Mouse (Mus musculus): Measurements from ENCODE around the gene Lyrm7. TPM values are rescaled to one million over a fixed set of nuclear protein-coding genes. Genes with fewer than 3 reads are reported as not detected.

The Lyrm7 gene
- total and polyA plus RNA-seq, 3 experiments: 18.2 to 64.4 (median 18.6) TPM

GRCm38 (mm10) chr11:54860256-54861038 is at the start of gene Lyrm7 (continued):
- peak; percentile 40; the same call in 1 of the 2 replicates for TF ChIP-seq ETS1 (conservative IDR thresholded peaks at IDR 0.05; ENCODE audit: low read depth, low read length)
- peak; percentile 91 for TF ChIP-seq POLR2AphosphoS2 (IDR thresholded peaks at IDR 0.05; ENCODE audit: low read depth, low read length)

GRCm38 (mm10) chr11:54910081-54910665 is 49.5 kb upstream of the Lyrm7 start:
- H3K27ac ChIP-seq (ENCODE audit: insufficient read depth, low read depth): no peak overlapping the region
- in situ Hi-C loops (cut with MboI; ENCODE audit: low pct_ligation_motif_present, low pct_unique_long_range_greater_than_20kb, low sequenced_read_pairs) (no loop called here), dilution Hi-C loops (cut with MboI; ENCODE audit: extremely low pct_ligation_motif_present, extremely low pct_unique_long_range_greater_than_20kb, low sequenced_read_pairs) (no loop called here)
- peaks cover 66 to 92% of the 10 kb centered on the region in 2 experiments for H3K36me3 ChIP-seq (replicated peaks in 1 of 2; ENCODE audit: control insufficient read depth in 1 of 2, insufficient read depth in 1 of 2, low read length in 1 of 2)
- H3K9ac ChIP-seq (ENCODE audit: insufficient read depth, low read depth): no peak overlapping the region
- H3K79me2 ChIP-seq (replicated peaks; ENCODE audit: control insufficient read depth, extremely low read depth, insufficient read depth, poor library complexity, severe bottlenecking): no peaks in the 10 kb centered on the region
- no peaks in the 10 kb centered on the region for H3K4me1 ChIP-seq (ENCODE audit: control insufficient read depth in 1 of 2, insufficient read depth in 2 of 2)
- no peaks in the 10 kb centered on the region for H3K27me3 ChIP-seq (replicated peaks)
- DNase-seq (ENCODE audit: extremely low read depth): no peak
- no peaks in the 10 kb centered on the region for H3K9me3 ChIP-seq (replicated peaks; ENCODE audit: low read length)
- no peak overlapping the region for H3K4me3 ChIP-seq (replicated peaks in 1 of 3; ENCODE audit: low read depth in 2 of 3, low read length in 2 of 3, poor library complexity in 1 of 3)
- H3K4me2 ChIP-seq (ENCODE audit: insufficient read depth, low read depth, poor library complexity, severe bottlenecking): no peak overlapping the region
- TF ChIP-seq UBTF (IDR thresholded peaks at IDR 0.05; ENCODE audit: low read depth, low read length) (no peak), MAZ (IDR thresholded peaks at IDR 0.05; ENCODE audit: low read depth, low read length) (no peak), RAD21 (IDR thresholded peaks at IDR 0.05; ENCODE audit: low read depth, low read length) (no peak)

DNA sequence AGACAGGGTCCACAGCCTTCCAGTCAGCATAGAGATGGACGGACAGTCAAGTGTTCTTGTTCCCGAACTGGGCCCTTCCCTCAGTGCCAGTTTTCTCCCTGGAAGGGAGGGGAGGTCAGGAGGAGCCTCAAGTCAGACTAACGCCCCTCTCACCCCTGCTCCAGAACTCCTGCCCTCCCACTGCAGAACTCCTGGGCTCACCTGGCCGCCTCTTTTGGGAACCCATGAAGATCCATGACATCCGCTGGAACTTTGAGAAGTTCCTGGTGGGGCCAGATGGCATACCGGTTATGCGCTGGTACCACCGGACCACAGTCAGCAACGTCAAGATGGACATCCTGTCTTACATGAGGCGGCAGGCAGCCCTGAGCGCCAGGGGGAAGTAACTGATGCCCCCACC is 48.6 kb upstream of the Lyrm7 start:
- TF ChIP-seq ETS1 (conservative IDR thresholded peaks at IDR 0.05; ENCODE audit: low read depth, low read length): no peak
- no peak for TF ChIP-seq CTCF (conservative IDR thresholded peaks at IDR 0.05 in 1 of 2, IDR thresholded peaks at IDR 0.05 in 1 of 2; ENCODE audit: low read depth in 2 of 2, low read length in 2 of 2)
- TF ChIP-seq ZNF384 (IDR thresholded peaks at IDR 0.05; ENCODE audit: low read depth, low read length): no peak
- no peak for TF ChIP-seq ZKSCAN1 (IDR thresholded peaks at IDR 0.05; ENCODE audit: borderline replicate concordance, low read depth, low read length)
- no peak for TF ChIP-seq POLR2A (IDR thresholded peaks at IDR 0.05; ENCODE audit: low read depth, low read length)
- no peak for TF ChIP-seq TCF12 (IDR thresholded peaks at IDR 0.05; ENCODE audit: low read depth, low read length)
- no peak for TF ChIP-seq USF2 (conservative IDR thresholded peaks at IDR 0.05; ENCODE audit: low read depth, low read length)
- TF ChIP-seq NRF1 (IDR thresholded peaks at IDR 0.05; ENCODE audit: low read depth, low read length): no peak
- no peak for TF ChIP-seq EP300 (IDR thresholded peaks at IDR 0.05; ENCODE audit: low read length)
- no peak for TF ChIP-seq JUN (IDR thresholded peaks at IDR 0.05; ENCODE audit: insufficient read depth, low read depth, low read length)
- no peak for TF ChIP-seq MAFK (IDR thresholded peaks at IDR 0.05; ENCODE audit: insufficient replicate concordance, low read length)
- TF ChIP-seq USF1 (IDR thresholded peaks at IDR 0.05; ENCODE audit: low read depth, low read length): no peak
- TF ChIP-seq ZMIZ1 (IDR thresholded peaks at IDR 0.05; ENCODE audit: low read depth, low read length): no peak
- Histone ChIP-seq H3K36me3 (replicated peaks in 1 of 2; ENCODE audit: control insufficient read depth in 1 of 2, insufficient read depth in 1 of 2, low read length in 1 of 2) (peaks cover 57 to 85% of the 10 kb centered on the region in 2 experiments), H3K4me3 (replicated peaks in 1 of 3; ENCODE audit: low read depth in 2 of 3, low read length in 2 of 3, poor library complexity in 1 of 3) (no peak overlapping the region), H3K27me3 (replicated peaks) (no peaks in the 10 kb centered on the region), H3K9ac (ENCODE audit: insufficient read depth, low read depth) (no peak overlapping the region), H3K4me2 (ENCODE audit: insufficient read depth, low read depth, poor library complexity, severe bottlenecking) (no peak overlapping the region), H3K4me1 (ENCODE audit: control insufficient read depth in 1 of 2, insufficient read depth in 2 of 2) (peaks cover 3% of the 10 kb centered on the region in 2 experiments), H3K9me3 (replicated peaks; ENCODE audit: low read length) (no peaks in the 10 kb centered on the region), H3K27ac (ENCODE audit: insufficient read depth, low read depth) (no peak overlapping the region), H3K79me2 (replicated peaks; ENCODE audit: control insufficient read depth, extremely low read depth, insufficient read depth, poor library complexity, severe bottlenecking) (no peaks in the 10 kb centered on the region)
- dilution Hi-C loops (cut with MboI; ENCODE audit: extremely low pct_ligation_motif_present, extremely low pct_unique_long_range_greater_than_20kb, low sequenced_read_pairs): no loop called here
- no peak for DNase-seq (ENCODE audit: extremely low read depth)
- in situ Hi-C loops (cut with MboI; ENCODE audit: low pct_ligation_motif_present, low pct_unique_long_range_greater_than_20kb, low sequenced_read_pairs): no loop called here
